8 mouse cellular contexts compared by ENCODE assay signal in genomic region chr9:107624539-107624938, GRCm38 (mm10). TPM values are rescaled to one million over a fixed set of nuclear protein-coding genes. Genes with fewer than 3 reads are reported as not detected.
A peak's percentile ranks its signal among the peaks of the same experiment; 100 is the strongest.
DNase-seq lines count a peak whose midpoint lies in the region; ATAC-seq lines count a peak whose summit lies in the region.

No protein-coding gene starts in this region.

- 0 out of 2 replicates have a peak overlapping the region, but pooled peaks have one; percentile 7 for H3K9ac ChIP-seq in midbrain, embryonic 12.5 days (replicated peaks)
- H3K9ac ChIP-seq in midbrain, embryonic 16.5 days (ENCODE audit: low read depth, low read length) = no peak overlapping the region

- no peaks in the 10 kb centered on the region for H3K9me3 ChIP-seq in midbrain, embryonic 12.5 days
- H3K9me3 ChIP-seq in midbrain, embryonic 16.5 days (replicated peaks; ENCODE audit: control insufficient read depth, low read length, poor library complexity, severe bottlenecking) = no peaks in the 10 kb centered on the region
- H3K9me3 ChIP-seq in heart, embryonic 10.5 days = no peaks in the 10 kb centered on the region

- H3K27ac ChIP-seq in midbrain, embryonic 12.5 days (replicated peaks) = peak overlapping the region; percentile 52; the same call in 1 of the 2 replicates
- no peak overlapping the region for H3K27ac ChIP-seq in midbrain, embryonic 16.5 days (ENCODE audit: low read length)
- H3K27ac ChIP-seq in heart, embryonic 10.5 days = peak overlapping the region; percentile 56

- H3K4me3 ChIP-seq in midbrain, embryonic 12.5 days = no peak overlapping the region
- no peak overlapping the region for H3K4me3 ChIP-seq in midbrain, embryonic 16.5 days (ENCODE audit: low read depth, low read length)
- H3K4me3 ChIP-seq in heart, embryonic 10.5 days = no peak overlapping the region

- H3K4me1 ChIP-seq in midbrain, embryonic 12.5 days = peaks cover 53% of the 10 kb centered on the region
- peaks cover 37% of the 10 kb centered on the region for H3K4me1 ChIP-seq in midbrain, embryonic 16.5 days (ENCODE audit: control insufficient read depth, insufficient read depth, low read length)
- H3K4me1 ChIP-seq in heart, embryonic 10.5 days = peaks cover 72% of the 10 kb centered on the region

- no peaks in the 10 kb centered on the region for H3K27me3 ChIP-seq in midbrain, embryonic 12.5 days
- H3K27me3 ChIP-seq in midbrain, embryonic 16.5 days (ENCODE audit: control insufficient read depth, insufficient read depth, low read depth, low read length) = no peaks in the 10 kb centered on the region
- H3K27me3 ChIP-seq in heart, embryonic 10.5 days (ENCODE audit: insufficient read depth, poor library complexity, severe bottlenecking) = no peaks in the 10 kb centered on the region

- no peak for ATAC-seq in midbrain, embryonic 12.5 days (ENCODE audit: low FRiP score, low read depth)
- no peak for ATAC-seq in midbrain, embryonic 16.5 days
- peak; percentile 72 for ATAC-seq in monocyte, adult 5-6 weeks (replicated peaks; ENCODE audit: insufficient number of reproducible peaks, low FRiP score, low TSS enrichment, poor library complexity, severe bottlenecking)
- no peak for ATAC-seq in frontal cortex, adult (ENCODE audit: low TSS enrichment)
- no peak for ATAC-seq in megakaryocyte-erythroid progenitor cell, adult 5-6 weeks (replicated peaks; ENCODE audit: low FRiP score, low TSS enrichment, poor library complexity, severe bottlenecking)

- H3K4me2 ChIP-seq in midbrain, embryonic 12.5 days (replicated peaks) = no peak overlapping the region
- H3K4me2 ChIP-seq in midbrain, embryonic 16.5 days (ENCODE audit: low read length) = no peak overlapping the region

- 68% methylated on average over 5 of the region's 5 CpGs for WGBS in midbrain, embryonic 12.5 days
- whole genome bisulfite sequencing in midbrain, embryonic 16.5 days = 61% methylated on average over 5 of the region's 5 CpGs
- 65% methylated on average over 5 of the region's 5 CpGs for WGBS in heart, embryonic 10.5 days

- no peak for DNase-seq in heart, embryonic 10.5 days (ENCODE audit: low spot score)
- DNase-seq in kidney, postnatal 14 days = peak; percentile 59
- DNase-seq in c-Kit-positive CD71-positive TER-119-positive erythroid progenitor cells, embryonic 14.5 days (ENCODE audit: low spot score) = no peak

- peaks cover 46% of the 10 kb centered on the region for H3K36me3 ChIP-seq in midbrain, embryonic 12.5 days
- peaks cover 7% of the 10 kb centered on the region for H3K36me3 ChIP-seq in midbrain, embryonic 16.5 days (ENCODE audit: control insufficient read depth, insufficient read depth, low read length)
- peaks cover 67% of the 10 kb centered on the region for H3K36me3 ChIP-seq in heart, embryonic 10.5 days

RNA-seq across cellular contexts. Expression of gene Gnai2, which starts 10.6 kb away (rescaled TPM):
- 635 and 641 TPM in 2 replicates for polyA plus RNA-seq in midbrain, embryonic 12.5 days (2016; fragmentation: Nextera tagmentation; extraction: Ambion mirVana)
- 278 and 281 TPM in 2 replicates for polyA plus RNA-seq in midbrain, embryonic 16.5 days (2015; fragmentation: Nextera tagmentation; extraction: Ambion mirVana)
- 359 and 404 TPM in 2 replicates for polyA plus RNA-seq in heart, embryonic 10.5 days (2016; fragmentation: Nextera tagmentation; extraction: Ambion mirVana)
- total RNA-seq in monocyte, adult 5-6 weeks (2017) = 646 to 794 TPM (median 705 TPM) in 3 replicates
- 204 and 225 TPM in 2 replicates for total RNA-seq in megakaryocyte-erythroid progenitor cell, adult 5-6 weeks (2014; fragmentation: Nextera tagmentation)
- 215 and 228 TPM in 2 replicates for total RNA-seq in megakaryocyte-erythroid progenitor cell, adult 5-6 weeks (2017)

RNA-seq across cellular contexts. Expression of gene Sema3b, which starts 15.5 kb away (rescaled TPM):
- 3.2 TPM in 2 replicates for polyA plus RNA-seq in midbrain, embryonic 12.5 days (2016; fragmentation: Nextera tagmentation; extraction: Ambion mirVana)
- polyA plus RNA-seq in midbrain, embryonic 16.5 days (2015; fragmentation: Nextera tagmentation; extraction: Ambion mirVana) = 3.7 and 3.9 TPM in 2 replicates
- polyA plus RNA-seq in heart, embryonic 10.5 days (2016; fragmentation: Nextera tagmentation; extraction: Ambion mirVana) = 4.9 and 8.2 TPM in 2 replicates
- 0.10 TPM in 1 of 3 replicates, not detected in the others for total RNA-seq in monocyte, adult 5-6 weeks (2017)
- total RNA-seq in megakaryocyte-erythroid progenitor cell, adult 5-6 weeks (2014; fragmentation: Nextera tagmentation) = 0.50 TPM in 1 of 2 replicates, not detected in the other
- total RNA-seq in megakaryocyte-erythroid progenitor cell, adult 5-6 weeks (2017) = not detected in 2 replicates

RNA-seq across cellular contexts. Expression of gene Ifrd2, which starts 37.1 kb away (rescaled TPM):
- polyA plus RNA-seq in midbrain, embryonic 12.5 days (2016; fragmentation: Nextera tagmentation; extraction: Ambion mirVana) = 20.1 and 21.1 TPM in 2 replicates
- polyA plus RNA-seq in midbrain, embryonic 16.5 days (2015; fragmentation: Nextera tagmentation; extraction: Ambion mirVana) = 14.6 and 15.4 TPM in 2 replicates
- 58.0 and 62.8 TPM in 2 replicates for polyA plus RNA-seq in heart, embryonic 10.5 days (2016; fragmentation: Nextera tagmentation; extraction: Ambion mirVana)
- 5.5 to 11.1 TPM (median 8.8 TPM) in 3 replicates for total RNA-seq in monocyte, adult 5-6 weeks (2017)
- 226 and 251 TPM in 2 replicates for total RNA-seq in megakaryocyte-erythroid progenitor cell, adult 5-6 weeks (2014; fragmentation: Nextera tagmentation)
- total RNA-seq in megakaryocyte-erythroid progenitor cell, adult 5-6 weeks (2017) = 103 and 192 TPM in 2 replicates

RNA-seq across cellular contexts. Expression of gene Hyal3, which starts 43.9 kb away (rescaled TPM):
- 0.41 and 1.1 TPM in 2 replicates for polyA plus RNA-seq in midbrain, embryonic 12.5 days (2016; fragmentation: Nextera tagmentation; extraction: Ambion mirVana)
- polyA plus RNA-seq in midbrain, embryonic 16.5 days (2015; fragmentation: Nextera tagmentation; extraction: Ambion mirVana) = 2.0 and 2.4 TPM in 2 replicates
- 0.36 and 0.70 TPM in 2 replicates for polyA plus RNA-seq in heart, embryonic 10.5 days (2016; fragmentation: Nextera tagmentation; extraction: Ambion mirVana)
- total RNA-seq in monocyte, adult 5-6 weeks (2017) = 1.4 TPM in 1 of 3 replicates, not detected in the others
- total RNA-seq in megakaryocyte-erythroid progenitor cell, adult 5-6 weeks (2014; fragmentation: Nextera tagmentation) = 5.1 and 9.4 TPM in 2 replicates
- 0.61 and 3.3 TPM in 2 replicates for total RNA-seq in megakaryocyte-erythroid progenitor cell, adult 5-6 weeks (2017)

RNA-seq across cellular contexts. Expression of gene Slc38a3, which starts 44.8 kb away (rescaled TPM):
- polyA plus RNA-seq in midbrain, embryonic 12.5 days (2016; fragmentation: Nextera tagmentation; extraction: Ambion mirVana) = 13.9 and 14.8 TPM in 2 replicates
- 31.1 and 34.0 TPM in 2 replicates for polyA plus RNA-seq in midbrain, embryonic 16.5 days (2015; fragmentation: Nextera tagmentation; extraction: Ambion mirVana)
- polyA plus RNA-seq in heart, embryonic 10.5 days (2016; fragmentation: Nextera tagmentation; extraction: Ambion mirVana) = 4.2 and 4.5 TPM in 2 replicates
- total RNA-seq in monocyte, adult 5-6 weeks (2017) = not detected in 3 replicates
- not detected in 2 replicates for total RNA-seq in megakaryocyte-erythroid progenitor cell, adult 5-6 weeks (2014; fragmentation: Nextera tagmentation)
- total RNA-seq in megakaryocyte-erythroid progenitor cell, adult 5-6 weeks (2017) = not detected in 2 replicates
